Mouse (Mus musculus) urinary bladder, postnatal 25 days (tissue): ENCODE data around the gene Cst7.
"Not testable (repeated sequence)": the region's sequence is repeated elsewhere in the genome, so short reads cannot be mapped to it uniquely, and the experiment has no call there.

Experiments
- DNase-seq: peaks from one replicate; pipeline ENCODE4 v3.0.0; 2022; ENCODE audit warnings: low spot score

The Cst7 gene

DNA sequence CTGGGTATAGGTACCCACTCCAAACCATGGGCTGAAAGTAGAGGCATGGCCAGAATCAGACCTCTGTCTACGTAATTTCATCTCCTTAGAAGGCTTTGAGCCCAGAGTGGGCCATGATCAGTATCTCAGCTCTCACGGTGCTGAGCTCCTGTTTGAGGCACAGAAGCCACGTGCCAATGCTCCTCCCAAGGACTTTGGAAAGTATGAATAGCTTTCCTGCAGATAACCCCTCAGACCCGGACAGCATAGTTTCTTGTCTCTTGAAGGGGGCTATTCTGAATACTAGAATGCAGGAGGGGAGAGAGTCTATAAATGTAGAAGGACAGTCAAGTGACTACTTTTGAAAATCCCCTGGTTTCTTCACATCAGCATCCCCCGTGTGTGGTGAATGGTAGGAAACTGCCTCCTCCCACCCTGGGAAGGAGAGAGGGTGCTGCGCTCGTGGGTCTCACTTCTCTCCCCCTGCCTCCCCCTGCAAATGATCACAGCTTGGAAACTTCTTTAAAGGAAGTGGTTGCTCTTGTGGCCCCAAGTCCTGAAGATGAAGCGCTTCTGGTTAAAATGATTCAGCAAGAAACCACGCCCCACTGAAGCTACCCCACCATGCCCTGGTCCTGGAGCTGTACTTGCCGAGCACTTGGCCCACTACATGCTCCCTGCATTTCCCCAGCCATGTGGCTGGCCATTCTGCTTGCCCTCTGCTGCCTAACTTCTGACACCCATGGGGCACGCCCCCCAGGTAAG, at the start of gene Cst7:
TSS of gene Cst7 (plus strand) at position 569 of the 744 bp plus-strand sequence.
- no peak for DNase-seq

DNA sequence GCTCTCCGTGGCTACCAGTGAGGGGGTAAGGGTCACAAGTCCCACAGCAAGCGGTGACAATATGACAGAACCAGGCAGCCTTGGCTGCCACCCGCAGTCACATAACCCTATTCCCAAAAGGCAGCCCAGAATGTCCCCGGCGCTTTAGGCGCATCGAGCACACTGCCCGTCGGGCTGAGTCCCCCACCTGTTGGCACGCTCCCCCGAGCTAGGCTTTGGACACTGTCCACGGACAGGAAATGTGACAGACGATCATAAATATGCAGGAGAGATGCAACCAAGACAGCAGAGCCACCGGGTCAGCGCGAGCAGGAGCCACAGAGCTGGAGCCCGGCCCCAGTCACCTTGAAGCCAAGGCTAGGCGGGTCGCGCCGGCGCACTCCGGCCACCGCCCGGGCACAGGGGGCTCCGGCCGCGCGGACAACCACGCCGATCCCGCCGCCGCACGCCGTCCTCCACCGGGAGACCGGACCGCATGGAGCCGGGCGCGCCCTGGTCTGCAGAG, 44.5 kb upstream of the Cst7 start:
- no peak for DNase-seq

DNA sequence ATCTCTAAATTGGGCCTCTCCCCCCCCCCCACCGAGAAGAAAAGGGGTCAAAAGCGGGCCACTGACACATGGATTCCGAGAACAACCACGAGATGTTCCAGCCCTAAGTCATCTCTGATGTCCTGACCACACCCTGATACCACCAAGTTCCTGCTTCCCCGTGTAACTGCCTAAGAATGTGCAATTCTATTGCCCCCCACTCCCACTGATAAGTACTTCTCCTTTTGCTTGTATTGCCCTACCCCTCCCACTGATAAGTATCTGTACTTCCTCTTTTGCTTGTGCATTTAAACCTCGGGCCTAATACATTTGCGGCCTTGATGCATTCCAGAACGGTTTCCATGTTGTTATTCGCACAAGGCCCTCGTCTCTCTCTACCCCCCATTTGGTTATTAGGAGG, 20.6 kb upstream of the Cst7 start:
- not testable (repeated sequence) for DNase-seq

DNA sequence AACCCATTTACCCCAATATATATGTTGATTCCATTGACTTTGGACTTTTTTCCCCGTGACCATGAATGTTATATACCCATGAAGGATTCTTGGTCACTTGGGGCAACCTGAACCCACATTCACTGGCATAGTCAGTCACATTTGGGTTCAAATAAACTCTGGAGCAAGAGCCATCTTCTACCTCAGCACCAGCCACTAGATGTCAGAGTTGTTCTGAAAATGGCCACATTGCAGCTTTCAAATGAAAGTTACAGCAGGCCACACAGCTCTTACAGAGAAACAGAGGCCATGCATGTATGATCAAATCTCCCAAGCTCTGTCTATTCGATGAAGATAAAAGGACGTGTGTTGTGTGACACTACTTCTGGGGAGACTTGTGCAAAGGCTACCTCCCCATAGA, 11.6 kb upstream of the Cst7 start:
- DNase-seq, result no peak

DNA sequence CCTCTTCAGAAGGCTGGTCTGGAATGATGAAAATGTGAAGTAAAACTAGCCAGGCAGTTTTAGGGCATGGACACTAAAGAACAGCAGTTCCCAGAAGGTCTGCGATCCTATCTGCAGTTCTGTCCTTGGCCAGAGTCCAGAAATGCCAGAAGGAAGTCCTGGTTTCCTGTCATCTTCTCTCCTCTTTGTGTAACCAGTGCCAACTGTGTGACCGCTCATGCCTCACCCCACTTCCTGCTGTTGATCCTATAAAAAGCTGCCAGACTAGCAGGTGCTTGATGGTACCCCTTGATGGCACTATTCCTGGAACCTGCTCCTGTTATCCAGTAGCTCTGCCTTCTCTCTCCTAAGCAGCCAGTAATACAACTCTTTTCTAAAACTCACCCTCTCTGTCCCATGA, 3.2 kb upstream of the Cst7 start:
- no peak for DNase-seq

DNA sequence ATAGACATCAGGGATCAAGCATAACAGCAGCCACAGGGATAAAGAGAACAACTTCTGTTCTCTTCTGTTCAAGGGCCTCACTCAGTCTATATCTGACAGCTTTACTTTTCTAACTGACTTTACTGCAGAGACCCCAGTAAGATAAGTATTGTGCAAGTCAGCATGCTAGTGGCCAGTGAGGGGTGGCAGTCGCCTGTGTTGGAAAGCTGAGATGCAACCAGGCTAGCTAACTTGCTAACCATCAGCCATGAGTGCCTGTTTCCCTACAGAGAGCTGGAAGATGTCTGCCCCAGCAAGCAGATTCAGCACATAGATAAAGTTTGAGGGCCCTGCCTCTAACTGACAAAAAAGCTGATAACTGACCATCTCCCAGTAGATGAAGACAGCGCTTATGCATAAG, 546 bp downstream of the Cst7 start:
- no peak for DNase-seq

DNA sequence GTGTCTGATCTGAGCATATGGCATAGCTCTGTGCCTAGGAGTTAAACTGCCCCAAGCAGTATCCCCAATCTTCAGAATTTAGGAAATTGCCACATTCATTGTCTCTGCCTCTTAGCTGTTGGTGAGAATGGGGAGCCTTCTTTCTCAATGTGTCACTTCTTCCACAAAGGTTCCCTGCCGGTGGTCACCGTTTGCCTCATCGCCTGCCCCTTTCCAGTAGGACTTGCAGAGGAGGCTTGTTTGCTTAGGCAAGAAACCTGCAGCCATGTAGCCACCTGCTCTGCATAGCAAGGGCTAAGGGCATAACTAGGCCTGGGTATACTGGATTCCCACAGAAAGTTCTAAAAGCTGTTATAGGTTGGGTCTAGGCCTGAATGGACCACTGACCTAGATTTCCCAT, 2.2 kb downstream of the Cst7 start:
- no peak for DNase-seq

DNA sequence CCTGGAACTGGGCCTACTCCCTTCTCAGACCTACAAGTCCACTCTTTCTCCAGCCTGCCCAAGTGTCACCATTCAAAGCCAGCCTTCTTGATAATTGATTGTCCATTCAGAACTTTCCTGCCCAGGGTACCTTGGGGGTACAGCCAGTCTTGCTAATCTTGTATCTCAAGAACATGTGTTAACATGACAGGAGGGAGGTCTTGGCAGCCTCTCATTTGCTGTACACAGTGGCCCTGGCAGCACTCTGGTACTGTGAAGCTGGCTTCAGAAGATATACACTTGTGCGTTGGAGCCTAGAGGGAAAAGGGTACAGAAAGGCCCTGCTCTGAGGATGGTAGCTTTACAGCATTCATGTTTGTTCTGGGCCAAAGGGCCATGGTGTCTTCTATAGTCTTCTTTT, 6.0 kb downstream of the Cst7 start:
- DNase-seq, result no peak

DNA sequence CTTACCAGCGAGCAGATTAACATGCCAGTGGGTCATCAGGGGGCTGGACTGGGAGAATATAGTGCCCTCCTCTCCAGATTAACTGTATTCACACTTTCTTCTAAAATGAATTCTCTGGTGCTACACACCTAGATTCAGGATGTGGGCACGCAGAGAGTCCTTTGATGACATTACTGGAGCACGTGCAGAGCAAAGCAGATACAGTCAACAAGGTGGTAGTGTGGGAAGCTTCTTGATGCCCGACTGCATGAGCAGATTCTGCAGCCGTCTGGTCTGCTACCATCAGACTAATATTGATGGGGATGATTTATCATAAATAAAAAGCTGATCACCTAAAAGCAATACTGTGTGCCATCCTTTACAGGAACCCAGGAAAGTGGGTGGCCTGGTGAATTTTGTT, 8.4 kb downstream of the Cst7 start:
- DNase-seq, result no peak

DNA sequence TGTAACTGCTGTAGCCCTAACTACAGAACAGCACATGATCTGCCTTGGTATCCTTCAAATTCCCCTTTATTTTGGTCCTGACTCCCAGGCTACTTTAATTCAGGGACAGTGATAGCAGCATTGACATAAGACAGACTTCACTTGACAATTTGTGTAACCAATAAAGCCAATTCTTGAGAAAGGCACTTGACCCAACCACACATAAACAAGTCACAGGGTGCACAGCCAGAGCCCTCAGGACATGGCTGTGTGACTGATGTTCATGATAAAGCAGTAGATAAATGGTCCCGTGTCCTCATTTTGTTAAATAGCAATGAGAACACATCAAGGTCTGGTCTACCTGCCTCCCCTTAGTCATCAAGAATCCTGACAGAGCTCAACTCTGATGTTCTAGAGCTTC, 9.4 kb downstream of the Cst7 start:
- DNase-seq, result no peak

DNA sequence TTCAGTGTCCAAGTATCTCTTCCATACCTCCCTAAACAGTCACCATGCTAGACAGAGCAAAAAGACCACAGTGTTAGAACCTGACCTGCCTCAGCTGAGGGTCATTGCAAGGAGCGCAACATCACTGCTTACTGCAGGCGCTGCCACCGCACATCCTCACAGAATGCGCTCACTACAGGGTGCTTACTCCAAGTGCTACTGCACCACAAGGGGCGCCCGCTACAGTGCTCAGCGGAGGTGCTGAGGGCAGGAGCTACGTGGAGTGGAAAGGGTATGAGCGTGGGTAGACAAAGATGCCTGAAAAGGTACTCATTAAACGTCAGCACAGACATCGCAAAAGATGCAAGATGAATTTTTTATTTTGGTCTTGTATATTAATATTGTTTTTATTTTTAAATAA, 18.9 kb downstream of the Cst7 start:
- no peak for DNase-seq

DNA sequence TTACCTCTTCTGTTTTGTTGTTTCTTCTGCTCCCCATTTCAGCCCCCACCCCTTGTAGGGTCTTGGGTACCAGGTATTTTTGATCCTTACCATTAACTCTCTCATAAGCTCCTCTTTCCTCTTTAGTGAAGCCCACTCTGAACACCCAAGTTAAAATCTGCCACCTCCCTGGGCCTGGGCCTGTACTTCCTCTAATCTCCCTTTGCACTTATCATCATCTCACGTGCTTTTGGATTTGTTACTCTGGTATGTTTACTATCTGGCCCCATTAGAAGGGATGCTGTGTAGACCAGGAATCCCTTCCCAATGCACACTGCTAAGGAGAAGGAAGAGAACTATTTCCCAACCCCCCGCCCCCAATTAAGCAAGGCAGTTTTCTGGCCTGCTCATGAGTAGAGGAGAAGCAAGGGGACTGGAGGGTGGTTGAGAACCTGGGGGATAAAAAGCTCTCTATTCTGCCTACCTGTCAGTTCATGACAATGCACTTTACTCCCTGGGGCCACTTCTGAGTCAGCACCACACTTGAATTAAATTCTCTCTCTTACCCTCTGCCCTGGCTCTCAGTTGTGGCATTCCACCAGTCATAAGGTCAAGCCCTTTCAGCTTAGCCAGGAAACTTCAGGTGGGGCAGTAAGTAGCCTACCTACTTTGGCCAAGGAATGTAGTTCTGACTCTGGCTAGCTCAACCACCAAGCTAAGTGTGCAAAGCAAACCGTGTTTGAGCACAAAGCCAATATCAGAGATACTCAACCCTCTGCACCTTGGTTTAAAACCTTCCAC, 25.4 kb downstream of the Cst7 start:
- DNase-seq, result no peak

DNA sequence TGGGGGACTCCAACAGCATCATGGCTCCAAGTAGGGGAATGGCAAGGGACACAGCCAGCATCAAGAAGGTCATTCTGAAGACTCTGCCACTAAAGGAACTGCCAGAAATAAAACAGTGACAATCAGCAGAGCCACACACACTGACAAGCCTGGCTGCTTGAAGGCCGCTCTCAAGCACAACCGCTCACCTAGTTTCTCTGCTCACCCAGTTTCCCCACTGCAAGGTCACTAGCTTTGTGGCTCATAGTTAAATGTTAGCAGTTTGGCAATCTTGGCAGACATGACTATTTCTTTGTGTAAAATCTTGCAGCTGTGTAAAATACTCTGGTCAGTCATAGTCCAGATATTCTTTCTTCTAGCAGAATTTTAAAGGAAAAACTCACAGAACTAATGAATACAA, 30.0 kb downstream of the Cst7 start:
- DNase-seq, result no peak

DNA sequence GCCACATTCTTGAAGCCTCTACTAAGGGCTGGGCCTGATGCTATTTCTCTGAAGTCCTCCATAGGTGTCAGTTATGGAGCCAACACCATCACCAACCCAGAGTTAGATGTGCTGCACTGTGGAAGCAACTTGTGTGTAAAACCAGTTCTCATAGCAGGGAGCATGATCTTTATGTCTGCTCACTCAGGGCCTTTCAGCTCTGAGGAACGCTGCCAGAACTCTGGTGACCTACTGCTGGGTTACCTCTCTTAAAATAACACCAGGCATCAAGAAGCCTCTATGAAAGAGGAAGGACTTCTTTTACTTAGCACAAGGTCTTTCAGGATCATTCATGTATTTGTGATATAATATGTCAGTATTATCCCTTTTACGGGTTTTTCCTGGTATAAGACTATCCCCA, 32.0 kb downstream of the Cst7 start:
- DNase-seq, result no peak

DNA sequence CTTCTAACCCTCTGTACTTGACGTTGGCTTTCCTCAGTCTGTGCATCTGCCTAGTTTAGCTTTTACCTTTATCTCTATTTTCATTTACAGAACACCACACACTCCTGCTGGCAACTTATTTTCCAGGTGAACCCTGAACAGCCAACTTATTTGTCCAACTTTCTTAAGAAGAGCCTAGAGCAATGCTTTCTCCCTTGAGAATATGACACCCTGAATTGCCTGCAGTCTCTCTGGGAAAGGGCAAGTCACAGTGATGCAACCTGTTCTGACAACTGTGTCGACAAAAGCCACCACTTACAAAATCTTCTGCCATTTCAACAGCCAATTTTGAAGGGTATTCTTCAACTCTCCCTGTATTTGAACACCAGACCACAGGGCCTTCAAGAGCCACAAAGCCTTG, 34.6 kb downstream of the Cst7 start:
- DNase-seq, result no peak

DNA sequence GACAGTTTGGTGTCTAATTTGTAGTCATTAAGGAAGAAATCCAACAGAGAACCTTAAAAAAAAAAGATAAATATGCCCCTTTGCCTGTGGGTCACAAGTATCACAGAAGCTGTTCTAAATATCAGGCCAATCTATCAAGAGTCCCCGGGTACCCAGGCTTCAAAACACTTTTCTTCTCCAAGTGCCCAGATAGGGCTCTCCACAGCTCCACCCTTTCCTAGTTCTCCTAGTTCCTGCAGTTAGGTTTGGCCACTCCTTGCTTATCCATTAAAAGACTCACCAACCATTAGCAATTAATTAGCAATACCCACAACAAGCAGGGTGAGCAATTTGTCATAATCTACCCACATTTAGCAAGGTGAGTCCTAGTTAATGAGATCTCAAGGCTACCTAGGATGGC, 36.9 kb downstream of the Cst7 start:
- no peak for DNase-seq

DNA sequence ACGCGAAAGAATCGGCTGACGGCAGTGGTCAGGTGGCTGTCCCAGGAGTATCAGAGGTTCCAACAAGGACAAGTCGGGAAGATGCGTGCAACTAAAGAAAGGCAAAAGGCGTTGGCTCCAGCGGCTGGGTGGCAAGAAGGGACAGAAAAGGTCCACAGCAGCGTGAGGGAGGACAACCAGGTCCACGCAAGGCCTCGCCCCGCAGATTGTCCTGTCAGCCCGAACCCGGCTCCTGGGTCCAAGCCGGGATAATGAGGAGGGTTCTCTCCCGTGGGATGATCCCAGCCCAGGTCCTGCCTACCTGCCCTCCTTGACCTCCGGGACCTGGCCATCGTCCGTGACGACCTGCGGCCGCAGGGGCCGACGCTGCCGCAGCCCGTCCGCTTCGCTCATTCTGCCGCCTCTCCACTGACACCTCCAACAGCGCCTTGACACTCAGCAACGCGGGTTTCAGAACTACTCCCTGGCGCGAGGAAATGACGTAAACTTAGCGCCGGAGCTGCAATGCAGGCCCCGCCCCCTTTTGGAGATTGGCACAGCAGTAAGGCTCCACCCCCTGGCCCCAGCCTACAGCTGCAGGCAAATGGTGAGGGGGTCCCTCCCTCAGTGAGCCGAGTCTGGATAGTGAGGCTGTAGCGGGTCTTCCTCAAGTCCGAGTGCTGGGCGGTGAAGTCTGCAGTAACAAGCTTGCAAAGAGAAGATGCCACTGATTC, 38.0 kb downstream of the Cst7 start, which contains the start of gene Apmap:
TSS of gene Apmap (minus strand) at position 481 of the 713 bp plus-strand sequence.
- peak; percentile 97 for DNase-seq

DNA sequence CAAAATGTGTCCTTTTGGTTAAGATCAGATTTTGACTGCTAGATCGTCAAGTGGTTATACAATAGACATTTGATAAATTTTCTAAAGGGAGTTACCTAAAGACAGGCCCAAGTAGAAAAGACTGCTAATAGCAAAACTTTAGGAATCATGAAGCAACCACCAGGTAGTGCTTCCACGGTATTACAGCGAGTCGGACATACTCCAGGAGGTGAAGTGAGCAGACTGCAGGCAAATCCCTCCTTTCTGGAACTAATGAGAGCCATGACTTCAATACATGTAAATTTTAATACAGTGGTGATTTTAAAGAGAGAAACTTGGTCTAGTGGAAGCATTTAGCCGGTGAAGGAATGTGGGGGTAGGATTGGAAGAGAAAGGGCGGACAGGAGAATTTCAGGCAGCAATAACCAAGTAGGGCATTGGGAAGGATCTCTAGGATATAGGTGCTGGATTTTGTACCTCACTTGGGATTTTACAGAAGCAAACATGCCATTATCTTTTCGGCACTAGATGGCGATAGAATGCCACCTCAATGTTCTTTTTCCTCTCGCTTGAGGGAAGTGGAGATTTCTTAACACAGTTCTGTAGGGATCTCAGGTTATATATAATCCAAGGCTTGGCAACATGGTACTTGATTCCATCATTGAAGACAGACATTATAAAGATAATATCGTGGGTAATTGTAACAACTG, 38.8 kb downstream of the Cst7 start:
- DNase-seq, result peak; percentile 9

DNA sequence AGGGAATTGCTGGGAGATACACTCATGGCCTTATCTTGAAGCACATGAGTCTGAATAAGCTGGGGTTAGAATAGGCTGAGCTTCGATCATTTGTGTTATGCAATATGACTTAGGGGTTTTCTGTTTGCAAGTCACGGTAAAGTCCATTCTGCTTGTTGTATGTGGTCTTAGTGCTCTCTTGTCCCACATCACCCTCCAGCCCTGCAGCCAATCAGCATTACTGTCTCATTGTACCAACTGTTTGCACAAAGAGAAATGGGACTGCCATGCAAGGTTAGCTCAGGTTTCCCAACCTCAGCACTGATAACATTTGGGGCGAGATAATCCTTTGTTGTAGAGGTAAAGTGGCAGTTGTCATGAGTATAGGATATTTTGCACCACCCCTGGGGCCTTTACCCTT, 39.9 kb downstream of the Cst7 start:
- DNase-seq, result no peak

DNA sequence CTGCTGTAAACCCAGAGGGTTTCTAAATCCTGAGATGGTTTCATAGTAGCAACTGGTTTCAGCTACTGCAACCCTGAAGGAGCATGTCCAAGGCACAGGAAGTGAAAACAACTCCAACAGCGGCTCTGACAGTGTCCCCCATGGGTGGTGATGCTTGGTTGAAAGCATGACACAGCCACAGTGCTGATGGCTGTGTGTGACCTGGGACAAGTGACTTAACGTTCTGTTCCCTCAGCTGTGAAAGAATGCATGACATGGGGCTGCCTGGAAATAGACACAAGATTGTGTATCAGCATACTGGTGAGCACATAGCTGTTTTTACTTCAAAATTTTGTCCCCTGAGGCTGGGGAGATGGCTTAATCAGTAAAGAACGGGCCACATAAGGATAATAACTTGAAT, 51.5 kb downstream of the Cst7 start:
- DNase-seq, result no peak

DNA sequence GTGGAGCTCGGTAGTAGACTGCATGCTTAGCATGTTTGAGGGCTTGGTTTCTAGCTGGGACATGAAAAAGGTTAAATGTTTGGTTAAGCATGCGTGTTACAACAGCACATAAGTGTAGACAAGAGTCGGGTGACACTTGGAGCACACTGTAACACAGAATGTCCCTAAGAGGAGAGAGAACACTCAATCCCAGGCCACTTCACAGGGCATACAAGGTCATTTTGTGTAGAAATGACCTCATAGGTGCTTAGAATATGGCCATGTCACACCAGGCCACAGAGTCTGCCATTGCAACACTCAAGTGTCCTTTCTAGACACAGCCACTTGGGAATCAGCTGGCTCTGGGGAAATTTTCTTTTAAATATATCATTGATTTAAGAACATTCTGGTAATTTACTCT, 53.7 kb downstream of the Cst7 start:
- DNase-seq, result no peak

DNA sequence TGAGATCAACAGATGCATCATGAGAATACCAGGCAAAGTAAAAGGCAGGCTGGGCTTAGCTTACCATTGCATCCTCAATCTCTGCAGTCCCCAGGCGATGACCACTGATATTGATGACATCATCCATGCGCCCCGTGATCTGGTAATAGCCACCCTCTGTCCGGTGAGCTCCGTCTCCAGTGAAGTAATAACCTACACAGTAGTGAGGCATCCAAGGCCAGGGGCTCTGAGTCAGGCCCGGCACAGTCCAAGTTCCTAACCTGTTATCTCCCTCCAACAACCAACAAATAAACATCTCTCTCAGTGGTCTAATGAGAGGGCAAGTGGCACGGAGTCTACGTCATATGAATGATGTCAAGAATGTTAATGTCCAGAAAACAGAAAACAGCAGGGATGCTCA, 54.7 kb downstream of the Cst7 start:
- DNase-seq, result no peak
